Mouse (Mus musculus) midbrain, embryonic 10.5 days (tissue): Measurements from ENCODE around the gene Ccdc3. TPM values are rescaled to one million over a fixed set of nuclear protein-coding genes. Genes with fewer than 3 reads are reported as not detected.

Experiments used
- DNase-seq: peaks from one replicate; pipeline ENCODE4 v3.0.0-alpha.2; 2017; ENCODE audit warnings: low spot score
- H3K27ac ChIP-seq: fragments of 300-500 bp; sonication (generic); replicated peaks from 2 replicates; pipeline ENCODE4 v1.5.1; 2016; ENCODE audit warnings: mild to moderate bottlenecking
- H3K27me3 ChIP-seq: fragments of 300-500 bp; sonication (generic); 2 replicates; pipeline ENCODE4 v1.6.1; 2016; ENCODE audit warnings: low read depth, mild to moderate bottlenecking; ENCODE audit not compliant: poor library complexity, severe bottlenecking
- H3K36me3 ChIP-seq: fragments of 300-500 bp; sonication (generic); 2 replicates; pipeline ENCODE4 v1.6.1; 2016; ENCODE audit warnings: mild to moderate bottlenecking, moderate library complexity
- H3K4me1 ChIP-seq: fragments of 300-500 bp; sonication (generic); 2 replicates; pipeline ENCODE4 v1.6.1; 2016
- H3K4me3 ChIP-seq: fragments of 300-500 bp; sonication (generic); 2 replicates; pipeline ENCODE4 v1.5.1; 2016; ENCODE audit warnings: mild to moderate bottlenecking, moderate library complexity
- H3K9me3 ChIP-seq: fragments of 300-500 bp; sonication (generic); replicated peaks from 2 replicates; pipeline ENCODE4 v1.6.1; 2016; ENCODE audit warnings: mild to moderate bottlenecking
- WGBS: fragments of 180-500 bp; shearing (Covaris S2); methylation state at CpG from one replicate; pipeline ENCODE4 v1.1.7; 2016; 5-methylcytosine and 5-hydroxymethylcytosine counted together
- polyA plus RNA-seq: library from polyadenylated mRNA; unstranded; fragments of >200 nt; fragmentation: Nextera tagmentation; extraction: Ambion mirVana; gene quantifications from 2 replicates; pipeline ENCODE4 v1.2.1, GENCODE M21; 2016

Gene Ccdc3
- polyA plus RNA-seq, 1 experiment from 2014 or later = 3.6 TPM

GRCm38 (mm10) chr2:5197486-5197885 is 59.9 kb downstream of the Ccdc3 start:
- Histone ChIP-seq H3K4me3 (no peak overlapping the region), H3K9me3 (no peaks in the 10 kb centered on the region), H3K4me1 (no peaks in the 10 kb centered on the region), H3K27ac (no peak overlapping the region), H3K36me3 (no peaks in the 10 kb centered on the region), H3K27me3 (no peaks in the 10 kb centered on the region)
- no peak for DNase-seq
- WGBS = 80% methylated on average over 4 of the region's 4 CpGs

GRCm38 (mm10) chr2:5199289-5199688 is 61.7 kb downstream of the Ccdc3 start:
- Histone ChIP-seq H3K9me3 (no peaks in the 10 kb centered on the region), H3K27ac (no peak overlapping the region), H3K4me1 (no peaks in the 10 kb centered on the region), H3K27me3 (no peaks in the 10 kb centered on the region), H3K4me3 (no peak overlapping the region), H3K36me3 (no peaks in the 10 kb centered on the region)
- DNase-seq = no peak
- 89% methylated on average over 17 of the region's 17 CpGs for WGBS

GRCm38 (mm10) chr2:5200817-5201364 is 63.3 kb downstream of the Ccdc3 start:
- H3K4me1 ChIP-seq = no peaks in the 10 kb centered on the region
- H3K27ac ChIP-seq = no peak overlapping the region
- no peaks in the 10 kb centered on the region for H3K27me3 ChIP-seq
- H3K36me3 ChIP-seq = no peaks in the 10 kb centered on the region
- H3K9me3 ChIP-seq = no peaks in the 10 kb centered on the region
- H3K4me3 ChIP-seq = no peak overlapping the region
- DNase-seq = no peak
- WGBS = 84% methylated on average over 7 of the region's 7 CpGs

- H3K27ac ChIP-seq = no peak overlapping the region
- no peak overlapping the region for H3K4me3 ChIP-seq
- 84% methylated on average over 1 of the region's 1 CpGs for WGBS
- no peaks in the 10 kb centered on the region for H3K9me3 ChIP-seq
- H3K36me3 ChIP-seq = no peaks in the 10 kb centered on the region
- H3K4me1 ChIP-seq = no peaks in the 10 kb centered on the region
- no peak for DNase-seq
- no peaks in the 10 kb centered on the region for H3K27me3 ChIP-seq
Observed at GRCm38 (mm10) chr2:5203146-5203545, 65.6 kb downstream of the Ccdc3 start.

- Histone ChIP-seq H3K9me3 (no peaks in the 10 kb centered on the region), H3K36me3 (no peaks in the 10 kb centered on the region), H3K4me1 (no peaks in the 10 kb centered on the region), H3K27me3 (no peaks in the 10 kb centered on the region), H3K4me3 (no peak overlapping the region), H3K27ac (no peak overlapping the region)
- 79% methylated on average over 1 of the region's 1 CpGs for WGBS
- no peak for DNase-seq
Observed at GRCm38 (mm10) chr2:5204941-5205340, 67.4 kb downstream of the Ccdc3 start.

- no peaks in the 10 kb centered on the region for H3K4me1 ChIP-seq
- whole genome bisulfite sequencing = 86% methylated on average over 3 of the region's 3 CpGs
- H3K27me3 ChIP-seq = no peaks in the 10 kb centered on the region
- no peak overlapping the region for H3K4me3 ChIP-seq
- no peak overlapping the region for H3K27ac ChIP-seq
- H3K36me3 ChIP-seq = no peaks in the 10 kb centered on the region
- no peaks in the 10 kb centered on the region for H3K9me3 ChIP-seq
- no peak for DNase-seq
Observed at GRCm38 (mm10) chr2:5206651-5207050, 69.1 kb downstream of the Ccdc3 start.

DNA sequence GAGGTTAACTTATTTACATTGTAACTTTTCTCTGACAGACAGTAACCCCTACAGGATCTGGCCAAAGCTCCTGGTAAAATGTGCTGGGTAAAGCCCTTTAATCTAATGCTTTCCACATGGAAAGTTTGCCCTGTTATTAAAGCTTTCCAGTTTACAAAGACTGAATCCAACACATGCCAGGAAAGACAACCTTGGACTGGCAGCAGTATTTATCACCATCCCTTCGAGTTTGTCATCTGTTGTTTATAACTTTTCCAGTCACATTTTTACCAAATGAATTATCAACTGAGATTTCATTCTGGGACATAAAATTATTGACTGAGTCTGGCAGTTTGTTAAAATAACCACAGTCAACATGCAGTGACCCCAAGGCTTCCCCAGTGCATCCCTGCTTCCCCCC is 77.0 kb downstream of the Ccdc3 start:
- no peak overlapping the region for H3K4me3 ChIP-seq
- no peaks in the 10 kb centered on the region for H3K4me1 ChIP-seq
- DNase-seq = no peak
- H3K27me3 ChIP-seq = no peaks in the 10 kb centered on the region
- no peaks in the 10 kb centered on the region for H3K36me3 ChIP-seq
- H3K27ac ChIP-seq = no peak overlapping the region
- 82% methylated on average over 1 of the region's 1 CpGs for WGBS
- H3K9me3 ChIP-seq = no peaks in the 10 kb centered on the region

GRCm38 (mm10) chr2:5215252-5215815 is 77.8 kb downstream of the Ccdc3 start:
- H3K4me3 ChIP-seq = no peak overlapping the region
- no peaks in the 10 kb centered on the region for H3K27me3 ChIP-seq
- no peaks in the 10 kb centered on the region for H3K36me3 ChIP-seq
- no peak overlapping the region for H3K27ac ChIP-seq
- no peak for DNase-seq
- WGBS = 83% methylated on average over 9 of the region's 9 CpGs
- no peaks in the 10 kb centered on the region for H3K9me3 ChIP-seq
- H3K4me1 ChIP-seq = no peaks in the 10 kb centered on the region

- no peak for DNase-seq
- Histone ChIP-seq H3K27me3 (no peaks in the 10 kb centered on the region), H3K4me1 (no peaks in the 10 kb centered on the region), H3K9me3 (no peaks in the 10 kb centered on the region), H3K4me3 (no peak overlapping the region), H3K27ac (no peak overlapping the region), H3K36me3 (no peaks in the 10 kb centered on the region)
- WGBS = 90% methylated on average over 1 of the region's 1 CpGs
Observed at GRCm38 (mm10) chr2:5219206-5219605, 81.6 kb downstream of the Ccdc3 start.

- Histone ChIP-seq H3K9me3 (no peaks in the 10 kb centered on the region), H3K4me1 (no peaks in the 10 kb centered on the region), H3K4me3 (no peak overlapping the region), H3K36me3 (no peaks in the 10 kb centered on the region), H3K27ac (no peak overlapping the region), H3K27me3 (no peaks in the 10 kb centered on the region)
- no peak for DNase-seq
- 92% methylated on average over 1 of the region's 1 CpGs for WGBS
Observed at GRCm38 (mm10) chr2:5219847-5220375, 82.3 kb downstream of the Ccdc3 start.

DNA sequence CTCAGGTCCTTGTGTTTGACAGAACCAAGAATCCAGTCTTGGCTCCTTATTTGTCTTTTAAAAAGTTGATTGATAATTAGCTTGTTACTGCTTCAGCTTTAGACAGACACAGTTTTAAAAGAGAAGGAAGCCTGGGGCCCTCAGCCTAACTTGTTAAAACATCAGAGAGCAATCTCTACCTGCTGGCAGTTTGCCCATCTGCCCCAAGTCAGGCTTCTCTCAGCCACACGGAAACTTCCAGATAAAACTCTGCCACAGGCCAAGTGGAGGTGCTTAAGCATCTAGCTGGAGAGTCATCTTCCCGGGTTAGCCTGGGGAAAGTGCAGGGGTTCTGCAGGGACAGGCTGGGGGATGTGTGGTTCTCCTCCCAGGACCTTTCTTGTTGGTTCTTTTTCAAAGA is 85.0 kb downstream of the Ccdc3 start:
- no peaks in the 10 kb centered on the region for H3K27me3 ChIP-seq

DNA sequence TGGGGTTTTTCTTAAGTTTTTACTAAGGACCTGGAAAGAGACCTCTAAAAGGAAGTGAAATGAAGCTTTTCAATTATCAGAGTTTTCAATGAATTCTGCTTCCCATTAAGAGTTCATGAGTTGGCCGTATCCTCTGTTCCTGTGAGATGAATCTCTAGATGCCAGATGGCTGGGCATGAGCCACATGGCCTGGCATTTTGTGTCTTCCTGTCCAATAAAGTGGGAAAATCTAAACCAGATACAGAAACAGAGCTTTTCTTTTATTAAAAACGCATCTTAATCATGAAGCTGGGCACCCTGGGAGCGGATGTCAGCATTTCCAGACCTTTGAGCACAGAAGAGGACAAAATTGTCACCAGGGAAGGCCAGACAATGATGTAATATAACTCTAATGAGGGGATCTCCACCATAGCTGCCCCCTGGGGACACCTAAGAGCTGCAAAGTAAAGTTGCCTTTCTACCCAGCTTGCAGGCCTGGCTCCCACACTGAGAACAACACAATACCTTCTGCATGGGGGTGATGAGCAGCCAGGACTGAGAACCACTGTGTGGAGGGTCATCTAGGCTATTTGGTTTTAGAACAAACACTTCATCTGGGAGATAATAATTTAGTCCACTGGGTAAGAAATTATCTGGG is 99.4 kb downstream of the Ccdc3 start:
- H3K9me3 ChIP-seq = no peaks in the 10 kb centered on the region
- no peaks in the 10 kb centered on the region for H3K36me3 ChIP-seq
- H3K27me3 ChIP-seq = no peaks in the 10 kb centered on the region
- H3K4me3 ChIP-seq = no peak overlapping the region
- H3K27ac ChIP-seq = no peak overlapping the region
- H3K4me1 ChIP-seq = no peaks in the 10 kb centered on the region; the same call in 1 of the 2 replicates
- 84% methylated on average over 3 of the region's 3 CpGs for WGBS
- no peak for DNase-seq

More for the DNA sequence above, 85.0 kb downstream of the Ccdc3 start:
- Histone ChIP-seq H3K9me3 (no peaks in the 10 kb centered on the region), H3K36me3 (no peaks in the 10 kb centered on the region), H3K4me1 (no peaks in the 10 kb centered on the region), H3K27ac (no peak overlapping the region), H3K4me3 (no peak overlapping the region)
- DNase-seq = no peak
- WGBS = 84% methylated on average over 2 of the region's 2 CpGs

DNA sequence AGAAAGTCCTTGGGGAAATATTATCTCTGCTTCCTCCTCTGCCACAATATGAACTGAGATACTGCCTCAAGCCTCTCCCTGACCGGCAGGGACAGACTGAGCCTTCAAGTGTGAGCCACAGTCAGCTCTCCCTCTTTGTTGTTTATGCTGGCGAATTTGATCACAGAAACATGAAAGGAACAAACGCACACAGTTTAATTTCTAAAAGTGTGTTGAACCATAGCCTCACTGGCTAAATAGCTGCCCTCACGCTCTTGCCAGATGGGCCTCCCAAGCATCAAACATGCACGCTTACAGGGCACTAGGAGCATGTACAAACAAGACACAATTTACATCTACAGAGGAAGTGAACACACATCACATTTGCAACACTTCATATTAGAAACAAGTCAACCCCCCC is 100.3 kb downstream of the Ccdc3 start:
- H3K36me3 ChIP-seq = no peaks in the 10 kb centered on the region
- H3K4me3 ChIP-seq = no peak overlapping the region
- no peak for DNase-seq
- no peaks in the 10 kb centered on the region for H3K27me3 ChIP-seq
- H3K9me3 ChIP-seq = no peaks in the 10 kb centered on the region
- H3K27ac ChIP-seq = no peak overlapping the region
- 85% methylated on average over 5 of the region's 5 CpGs for whole genome bisulfite sequencing
- H3K4me1 ChIP-seq = no peaks in the 10 kb centered on the region; the same call in 1 of the 2 replicates
